Mouse (Mus musculus): ENCODE results near the gene Nme7. TPM values are rescaled to one million over a fixed set of nuclear protein-coding genes. Genes with fewer than 3 reads are reported as not detected.

Nme7 gene
- total and polyA plus RNA-seq, 3 experiments = 2.1 to 3.7 (median 3.6) TPM

- no peak overlapping the region for H3K27ac ChIP-seq
- peaks cover 2% of the 10 kb centered on the region; the same call in 1 of the 2 replicates for H3K4me1 ChIP-seq (ENCODE audit: control insufficient read depth, insufficient read depth, low read length)
- WGBS = 74% methylated on average over 2 of the region's 2 CpGs
- DNase-seq = no peak
- no peak overlapping the region for H3K9ac ChIP-seq (ENCODE audit: low read depth, low read length)
- H3K36me3 ChIP-seq (ENCODE audit: control insufficient read depth, insufficient read depth, low read length) = no peaks in the 10 kb centered on the region
- H3K27me3 ChIP-seq (ENCODE audit: control insufficient read depth, insufficient read depth, low read length) = no peaks in the 10 kb centered on the region
- TF ChIP-seq CTCF (IDR thresholded peaks at IDR 0.05) (no peak), EP300 (IDR thresholded peaks at IDR 0.05; ENCODE audit: insufficient read depth, low read depth, low read length) (no peak), POLR2A (IDR thresholded peaks at IDR 0.05; ENCODE audit: insufficient read depth, low read depth, low read length) (no peak)
- no peaks in the 10 kb centered on the region for H3K79me2 ChIP-seq (replicated peaks; ENCODE audit: control insufficient read depth, insufficient read depth, low read length)
- H3K4me3 ChIP-seq = no peak overlapping the region
- intact Hi-C loops (cut with DNase I) = loop anchor here (10.0 kb wide), 1 partner anchor 403 kb away; no protein-coding TSS in a partner anchor
Observed at GRCm38 (mm10) chr1:164361997-164362396, 58.1 kb downstream of the Nme7 start.

DNA sequence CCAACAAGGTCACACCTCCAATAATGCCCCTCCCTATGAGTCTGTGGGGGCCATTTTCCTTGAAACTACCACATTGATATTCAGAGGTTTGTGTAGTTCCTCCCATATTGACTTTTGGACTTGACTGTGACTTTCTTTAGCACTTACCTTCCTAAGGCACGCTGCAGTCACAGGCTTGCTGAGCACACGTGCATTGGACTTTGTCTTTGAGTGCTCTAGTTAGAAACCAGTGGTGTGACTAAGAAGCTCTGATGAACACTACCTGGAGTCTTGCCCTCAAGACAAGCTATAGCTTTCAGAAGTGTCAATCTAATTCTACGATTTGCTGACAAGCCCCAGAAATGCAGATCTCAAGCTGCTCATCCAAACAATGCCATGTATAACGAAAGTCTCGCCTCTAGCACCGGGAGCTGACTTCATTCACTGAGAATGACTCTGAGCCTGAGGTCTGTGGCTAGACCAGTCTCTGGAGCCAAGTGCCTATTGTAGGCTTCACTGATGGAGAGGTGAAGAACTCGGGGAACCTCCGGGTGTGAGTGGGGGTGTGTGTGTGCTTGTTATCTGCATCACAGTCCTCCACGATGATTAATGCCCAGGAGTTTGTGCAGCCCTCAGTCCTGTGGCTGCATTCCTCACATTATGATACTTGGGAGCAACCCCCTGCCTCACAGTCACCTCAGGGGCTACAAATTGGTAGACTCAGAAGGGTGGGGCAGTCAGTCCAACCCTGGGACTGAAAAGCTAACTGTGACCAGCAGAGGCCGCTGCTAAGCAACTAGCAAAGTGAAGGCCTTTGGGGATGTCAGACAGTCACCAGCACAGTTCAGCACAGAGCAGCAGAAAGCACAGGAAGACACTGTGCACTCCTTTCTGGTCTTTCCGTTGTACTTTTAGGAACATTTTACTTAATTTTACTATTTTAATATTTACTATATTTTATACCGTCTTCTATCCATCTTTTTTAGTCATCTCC lies 62.5 kb downstream of the Nme7 start:
- no peaks in the 10 kb centered on the region for H3K4me1 ChIP-seq (ENCODE audit: control insufficient read depth, insufficient read depth, low read length)
- TF ChIP-seq POLR2A (IDR thresholded peaks at IDR 0.05; ENCODE audit: insufficient read depth, low read depth, low read length) = no peak
- peak; percentile 65; the same call in 1 of the 2 replicates for TF ChIP-seq EP300 (IDR thresholded peaks at IDR 0.05; ENCODE audit: insufficient read depth, low read depth, low read length)
- peak; percentile 89 for TF ChIP-seq CTCF (IDR thresholded peaks at IDR 0.05)
- 70% methylated on average over 12 of the region's 12 CpGs for WGBS
- H3K36me3 ChIP-seq (ENCODE audit: control insufficient read depth, insufficient read depth, low read length) = no peaks in the 10 kb centered on the region
- peak; percentile 69 to 81 for DNase-seq
- no peaks in the 10 kb centered on the region for H3K27me3 ChIP-seq (ENCODE audit: control insufficient read depth, insufficient read depth, low read length)
- H3K79me2 ChIP-seq (replicated peaks; ENCODE audit: control insufficient read depth, insufficient read depth, low read length) = no peaks in the 10 kb centered on the region
- H3K4me3 ChIP-seq = no peak overlapping the region
- intact Hi-C loops (cut with DNase I) = loop anchor here (2.0 to 10.0 kb wide), 4 partner anchors 91 to 754 kb away; partner anchors contain the start of gene Atp1b1
- H3K27ac ChIP-seq = no peak overlapping the region
- no peak overlapping the region for H3K9ac ChIP-seq (ENCODE audit: low read depth, low read length)

GRCm38 (mm10) chr1:164368152-164368551 lies 64.2 kb downstream of the Nme7 start:
- intact Hi-C loops (cut with DNase I) = loop anchor here (5.0 to 10.0 kb wide), 2 partner anchors 89 to 397 kb away; partner anchors contain the start of gene Atp1b1
- DNase-seq = no peak
- Histone ChIP-seq H3K9ac (ENCODE audit: low read depth, low read length) (no peak overlapping the region), H3K27ac (no peak overlapping the region), H3K4me3 (no peak overlapping the region), H3K27me3 (ENCODE audit: control insufficient read depth, insufficient read depth, low read length) (no peaks in the 10 kb centered on the region), H3K4me1 (ENCODE audit: control insufficient read depth, insufficient read depth, low read length) (no peaks in the 10 kb centered on the region), H3K79me2 (replicated peaks; ENCODE audit: control insufficient read depth, insufficient read depth, low read length) (no peaks in the 10 kb centered on the region), H3K36me3 (ENCODE audit: control insufficient read depth, insufficient read depth, low read length) (no peaks in the 10 kb centered on the region)
- 70% methylated on average over 4 of the region's 4 CpGs for WGBS
- TF ChIP-seq POLR2A (IDR thresholded peaks at IDR 0.05; ENCODE audit: insufficient read depth, low read depth, low read length) = no peak
- no peak for TF ChIP-seq EP300 (IDR thresholded peaks at IDR 0.05; ENCODE audit: insufficient read depth, low read depth, low read length)
- no peak for TF ChIP-seq CTCF (IDR thresholded peaks at IDR 0.05)

GRCm38 (mm10) chr1:164369781-164370180 lies 65.9 kb downstream of the Nme7 start:
- TF ChIP-seq EP300 (IDR thresholded peaks at IDR 0.05; ENCODE audit: insufficient read depth, low read depth, low read length) (no peak), CTCF (IDR thresholded peaks at IDR 0.05) (no peak), POLR2A (IDR thresholded peaks at IDR 0.05; ENCODE audit: insufficient read depth, low read depth, low read length) (no peak)
- intact Hi-C loops (cut with DNase I) = loop anchor here (5.0 to 10.0 kb wide), 2 partner anchors 88 to 395 kb away; partner anchors contain the start of gene Atp1b1
- DNase-seq = no peak

DNA sequence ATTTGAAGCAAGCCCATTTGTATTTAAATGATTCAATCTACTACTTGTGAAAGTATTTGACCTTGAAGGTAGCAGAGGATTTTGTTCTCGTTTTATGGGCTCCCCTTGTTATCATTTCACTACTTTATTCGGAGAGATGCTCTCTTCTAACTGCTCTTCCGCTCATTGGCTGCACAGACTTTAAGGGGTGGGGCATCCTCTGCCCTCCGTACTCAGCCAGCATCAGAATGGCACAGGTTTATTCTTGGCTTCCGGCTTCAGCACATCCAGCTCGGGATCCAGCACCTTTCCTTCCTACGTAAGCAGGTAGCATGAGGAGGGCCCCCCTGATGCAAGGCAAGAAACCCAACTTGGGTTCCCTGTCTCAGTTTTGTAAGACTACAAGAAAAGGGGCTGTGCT lies 69.1 kb downstream of the Nme7 start:
- no peak for DNase-seq
- intact Hi-C loops (cut with DNase I) = no loop called here
- TF ChIP-seq POLR2A (IDR thresholded peaks at IDR 0.05; ENCODE audit: insufficient read depth, low read depth, low read length) = no peak
- H3K27me3 ChIP-seq (ENCODE audit: control insufficient read depth, insufficient read depth, low read length) = no peaks in the 10 kb centered on the region
- H3K27ac ChIP-seq = no peak overlapping the region
- WGBS = 85% methylated on average over 7 of the region's 7 CpGs
- H3K79me2 ChIP-seq (replicated peaks; ENCODE audit: control insufficient read depth, insufficient read depth, low read length) = no peaks in the 10 kb centered on the region
- H3K9ac ChIP-seq (ENCODE audit: low read depth, low read length) = no peak overlapping the region
- H3K36me3 ChIP-seq (ENCODE audit: control insufficient read depth, insufficient read depth, low read length) = no peaks in the 10 kb centered on the region
- H3K4me1 ChIP-seq (ENCODE audit: control insufficient read depth, insufficient read depth, low read length) = no peaks in the 10 kb centered on the region
- H3K4me3 ChIP-seq = no peak overlapping the region

More at GRCm38 (mm10) chr1:164369781-164370180, 65.9 kb downstream of the Nme7 start:
- no peaks in the 10 kb centered on the region for H3K4me1 ChIP-seq (ENCODE audit: control insufficient read depth, insufficient read depth, low read length)
- H3K9ac ChIP-seq (ENCODE audit: low read depth, low read length) = no peak overlapping the region
- no peak overlapping the region for H3K4me3 ChIP-seq
- WGBS = 87% methylated on average over 2 of the region's 2 CpGs
- H3K79me2 ChIP-seq (replicated peaks; ENCODE audit: control insufficient read depth, insufficient read depth, low read length) = no peaks in the 10 kb centered on the region
- no peaks in the 10 kb centered on the region for H3K36me3 ChIP-seq (ENCODE audit: control insufficient read depth, insufficient read depth, low read length)
- H3K27me3 ChIP-seq (ENCODE audit: control insufficient read depth, insufficient read depth, low read length) = no peaks in the 10 kb centered on the region
- no peak overlapping the region for H3K27ac ChIP-seq

DNA sequence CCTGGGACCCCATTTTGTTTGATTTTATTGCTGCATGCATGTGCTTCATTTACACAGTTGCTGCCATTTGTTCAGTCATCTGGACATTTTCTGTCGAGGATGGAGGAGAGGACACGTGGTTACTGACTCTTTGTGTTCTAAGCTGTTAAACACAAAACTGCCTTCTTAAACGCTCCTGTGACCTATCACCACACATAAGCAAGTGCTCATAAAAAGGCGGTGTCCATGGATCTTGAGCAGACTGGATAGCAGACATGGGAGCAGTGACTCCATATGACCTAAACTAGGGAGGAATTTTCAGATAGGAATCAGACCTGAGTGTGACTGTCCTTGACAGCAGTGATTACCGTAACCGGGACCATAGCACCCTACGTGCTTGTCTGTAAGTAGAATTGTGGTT lies 70.1 kb downstream of the Nme7 start:
- Histone ChIP-seq H3K27me3 (ENCODE audit: control insufficient read depth, insufficient read depth, low read length) (no peaks in the 10 kb centered on the region), H3K4me3 (no peak overlapping the region), H3K9ac (ENCODE audit: low read depth, low read length) (no peak overlapping the region), H3K4me1 (ENCODE audit: control insufficient read depth, insufficient read depth, low read length) (no peaks in the 10 kb centered on the region), H3K79me2 (replicated peaks; ENCODE audit: control insufficient read depth, insufficient read depth, low read length) (no peaks in the 10 kb centered on the region), H3K36me3 (ENCODE audit: control insufficient read depth, insufficient read depth, low read length) (no peaks in the 10 kb centered on the region), H3K27ac (no peak overlapping the region)
- intact Hi-C loops (cut with DNase I) = no loop called here
- 88% methylated on average over 7 of the region's 7 CpGs for WGBS
- TF ChIP-seq POLR2A (IDR thresholded peaks at IDR 0.05; ENCODE audit: insufficient read depth, low read depth, low read length) (no peak), EP300 (IDR thresholded peaks at IDR 0.05; ENCODE audit: insufficient read depth, low read depth, low read length) (no peak), CTCF (IDR thresholded peaks at IDR 0.05) (no peak)
- DNase-seq = no peak
